Mouse (Mus musculus) cerebellum, adult 2 months (tissue): ENCODE measurements around the gene Rbm4. TPM values are rescaled to one million over a fixed set of nuclear protein-coding genes. Genes with fewer than 3 reads are reported as not detected.

Experiments
- DNase-seq, 2 experiments: peaks; one replicate each; pipeline ENCODE4 v3.0.0; 2021
- H3K27ac ChIP-seq: fragments of 200-500 bp; 2 replicates; pipeline ENCODE4 v1.5.1; 2012; ENCODE audit warnings: low read length, control low read depth, inconsistent platforms; ENCODE audit not compliant: insufficient read depth
- H3K27me3 ChIP-seq: fragments of 200-500 bp; 2 replicates; pipeline ENCODE4 v1.6.1; 2012; ENCODE audit warnings: inconsistent platforms, mild to moderate bottlenecking, low read length, moderate library complexity; ENCODE audit not compliant: control insufficient read depth, insufficient read depth
- H3K4me1 ChIP-seq: fragments of 200-500 bp; 2 replicates; pipeline ENCODE4 v1.6.1; 2011; ENCODE audit warnings: low read length; ENCODE audit not compliant: control insufficient read depth, insufficient read depth
- H3K4me3 ChIP-seq: fragments of 200-500 bp; replicated peaks from 2 replicates; pipeline ENCODE3; 2011; ENCODE audit warnings: mild to moderate bottlenecking, low read depth, low read length, control low read depth; ENCODE audit not compliant: insufficient read depth
- CTCF ChIP-seq: fragments of 200-500 bp; IDR thresholded peaks from 2 replicates; pipeline ENCODE4 v1.5.1; 2011; ENCODE audit warnings: low read depth, mild to moderate bottlenecking, control low read depth, low read length, moderate library complexity, borderline replicate concordance; ENCODE audit not compliant: insufficient read depth
- POLR2A ChIP-seq: fragments of 200-500 bp; IDR thresholded peaks from 2 replicates; pipeline ENCODE4 v1.6.1; 2011; ENCODE audit warnings: low read length, control low read depth, borderline replicate concordance; ENCODE audit not compliant: insufficient read depth
- WGBS: fragments of 180-500 bp; shearing (Covaris S2); methylation state at CpG from one replicate; pipeline ENCODE4 v1.1.7; 2018; 5-methylcytosine and 5-hydroxymethylcytosine counted together
- polyA plus RNA-seq: library from polyadenylated mRNA; depleted of rRNA; stranded (reverse); fragments of >200 nt; gene quantifications from 2 replicates; pipeline ENCODE4 v1.2.3, GENCODE M21; 2012; rRNA removed

Rbm4 gene
- polyA plus RNA-seq, result 77.5 and 86.1 TPM in 2 replicates

GRCm38 (mm10) chr19:4793831-4794422 lies at the start of gene Rbm4:
TSS of gene Rbm4 (minus strand) at chr19:4793901.
- WGBS, result under 1% methylated on average over 31 of the region's 31 CpGs
- DNase-seq, result peak; percentile 98 to 100
- H3K27me3 ChIP-seq, result no peaks in the 10 kb centered on the region
- TF ChIP-seq POLR2A, result peak; percentile 79; the same call in 1 of the 2 replicates
- no peak for TF ChIP-seq CTCF
- peaks cover 10% of the 10 kb centered on the region; the same call in 1 of the 2 replicates for H3K4me1 ChIP-seq
- H3K4me3 ChIP-seq, result peak within 1 kb of the TSS; percentile 79
- H3K27ac ChIP-seq, result no peak within 1 kb of the TSS

DNA sequence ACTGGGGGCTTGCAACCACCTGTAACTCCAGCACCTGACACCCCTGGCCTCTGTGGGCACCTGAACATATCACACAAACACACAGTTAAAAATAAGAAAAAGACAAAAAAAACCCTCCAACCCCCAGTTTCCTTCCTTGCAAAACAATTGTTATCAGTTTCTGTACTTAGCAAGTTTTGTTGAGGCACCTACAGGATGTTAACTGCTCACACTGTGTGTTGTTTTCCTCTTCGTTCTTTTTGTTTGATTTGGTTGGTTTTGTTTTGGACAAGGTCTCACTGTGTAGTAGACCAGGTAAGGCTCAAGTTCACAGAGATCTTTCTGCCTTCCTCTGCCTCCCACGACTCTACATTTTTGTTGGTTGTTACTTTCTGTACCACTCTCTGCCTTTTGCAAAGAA lies 48.9 kb upstream of the Rbm4 start:
- no peak overlapping the region for H3K27ac ChIP-seq
- H3K4me1 ChIP-seq, result 0 out of 2 replicates have a peak, but pooled peaks cover 3% of the 10 kb centered on the region
- no peak for DNase-seq
- H3K27me3 ChIP-seq, result no peaks in the 10 kb centered on the region; the same call in 1 of the 2 replicates
- TF ChIP-seq CTCF (no peak), POLR2A (no peak)
- H3K4me3 ChIP-seq, result no peak overlapping the region
- WGBS, result 71% methylated on average over 2 of the region's 2 CpGs

DNA sequence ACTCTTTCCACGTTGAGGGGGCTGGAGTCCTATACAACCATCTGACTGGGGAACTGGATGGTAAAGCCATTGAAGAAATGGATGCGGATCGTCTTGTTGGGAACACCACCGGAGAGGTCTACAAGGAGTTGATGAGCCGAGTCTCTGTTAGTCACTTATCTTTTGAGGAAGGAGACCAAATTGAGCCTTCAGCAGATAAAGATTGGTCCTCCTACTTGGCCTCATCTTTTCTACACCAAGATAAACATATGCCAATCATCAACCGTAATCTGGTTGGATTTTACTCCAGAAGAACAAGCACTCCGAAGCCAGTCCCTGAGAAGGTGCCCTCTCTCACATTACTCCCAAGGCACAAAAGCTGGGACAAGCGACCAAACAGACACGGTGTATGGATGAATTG lies 47.1 kb upstream of the Rbm4 start:
- 85% methylated on average over 9 of the region's 9 CpGs for whole genome bisulfite sequencing
- DNase-seq, result no peak
- no peak overlapping the region for H3K27ac ChIP-seq

DNA sequence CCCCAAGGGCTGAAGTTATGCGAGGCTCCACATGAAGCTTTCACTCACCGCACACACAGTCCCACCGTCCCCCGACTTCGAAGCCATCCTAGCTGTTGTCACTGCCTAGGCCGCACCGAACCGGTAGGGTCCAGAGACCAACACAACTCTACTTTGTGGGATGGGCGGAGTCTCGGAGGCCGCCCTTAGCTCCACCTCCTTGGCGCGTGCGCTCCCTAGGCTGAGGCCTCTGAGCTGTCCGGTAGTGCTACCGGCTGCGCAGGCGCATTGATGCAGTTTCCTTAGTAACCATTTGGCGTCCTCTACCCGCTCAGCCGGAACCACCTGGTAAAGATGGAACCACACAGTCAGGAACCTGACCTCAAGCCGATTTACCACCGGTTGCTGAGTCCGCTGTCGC lies 45.4 kb upstream of the Rbm4 start, which contains the start of the genes Ccs and Ccdc87:
Gene Ccs, minus strand, starts transcription at position 184 of the 400 bp plus-strand sequence.
Gene Ccdc87, plus strand, starts transcription at position 218 of the 400 bp plus-strand sequence.
- no peak for TF ChIP-seq CTCF
- peak; percentile 54; the same call in 1 of the 2 replicates for TF ChIP-seq POLR2A
- DNase-seq, result peak; percentile 97
- H3K4me3 ChIP-seq, result peak within 1 kb of the TSS; percentile 92
- no peak within 1 kb of the TSS for H3K27ac ChIP-seq
- WGBS, result under 1% methylated on average over 25 of the region's 25 CpGs
- 0 out of 2 replicates have a peak, but pooled peaks cover 3% of the 10 kb centered on the region for H3K4me1 ChIP-seq
- H3K27me3 ChIP-seq, result no peaks in the 10 kb centered on the region

More for the DNA sequence above, 47.1 kb upstream of the Rbm4 start:
- Histone ChIP-seq H3K27me3 (no peaks in the 10 kb centered on the region), H3K4me1 (0 out of 2 replicates have a peak, but pooled peaks cover 3% of the 10 kb centered on the region), H3K4me3 (no peak overlapping the region)
- no peak for TF ChIP-seq POLR2A
- TF ChIP-seq CTCF, result no peak

DNA sequence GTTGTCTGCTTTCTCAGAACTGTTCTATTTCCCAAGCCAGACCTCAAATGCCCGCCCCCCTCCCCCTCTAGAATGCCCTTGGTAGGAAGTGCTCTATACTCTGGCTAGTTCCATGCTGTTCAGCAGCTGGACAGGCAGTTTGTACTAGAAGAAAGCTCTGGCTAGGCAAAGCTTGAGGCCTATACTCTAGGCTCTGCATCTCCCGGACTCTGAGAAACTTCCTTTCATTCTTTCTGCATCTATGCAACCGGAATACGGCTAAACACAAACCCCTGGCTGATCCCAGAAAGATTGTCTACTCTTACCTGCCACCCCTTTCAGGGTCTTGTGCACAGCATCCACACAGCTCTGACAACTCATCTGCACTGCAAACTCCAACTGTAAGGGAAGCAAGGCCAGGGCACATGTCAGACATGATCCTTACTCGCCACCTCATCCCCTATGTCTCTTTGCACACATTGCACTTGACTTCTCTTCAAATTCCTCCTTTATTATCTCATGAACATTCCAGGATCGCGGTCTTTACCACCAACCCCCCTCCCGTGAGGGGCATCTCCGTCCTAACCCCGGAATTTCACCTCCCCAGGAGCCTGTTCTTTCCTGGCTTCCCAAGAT lies 44.9 kb upstream of the Rbm4 start:
- WGBS, result 24% methylated on average over 10 of the region's 10 CpGs
- Histone ChIP-seq H3K4me1 (0 out of 2 replicates have a peak, but pooled peaks cover 3% of the 10 kb centered on the region), H3K27me3 (no peaks in the 10 kb centered on the region), H3K4me3 (peak overlapping the region; percentile 92), H3K27ac (no peak overlapping the region)
- TF ChIP-seq POLR2A (no peak), CTCF (no peak)
- no peak for DNase-seq

- TF ChIP-seq CTCF (no peak), POLR2A (no peak)
- Histone ChIP-seq H3K27ac (no peak overlapping the region), H3K4me1 (0 out of 2 replicates have a peak, but pooled peaks cover 3% of the 10 kb centered on the region), H3K27me3 (no peaks in the 10 kb centered on the region), H3K4me3 (no peak overlapping the region)
- no peak for DNase-seq
- WGBS, result 63% methylated on average over 6 of the region's 6 CpGs
Measured at GRCm38 (mm10) chr19:4837049-4837448, 43.3 kb upstream of the Rbm4 start.

DNA sequence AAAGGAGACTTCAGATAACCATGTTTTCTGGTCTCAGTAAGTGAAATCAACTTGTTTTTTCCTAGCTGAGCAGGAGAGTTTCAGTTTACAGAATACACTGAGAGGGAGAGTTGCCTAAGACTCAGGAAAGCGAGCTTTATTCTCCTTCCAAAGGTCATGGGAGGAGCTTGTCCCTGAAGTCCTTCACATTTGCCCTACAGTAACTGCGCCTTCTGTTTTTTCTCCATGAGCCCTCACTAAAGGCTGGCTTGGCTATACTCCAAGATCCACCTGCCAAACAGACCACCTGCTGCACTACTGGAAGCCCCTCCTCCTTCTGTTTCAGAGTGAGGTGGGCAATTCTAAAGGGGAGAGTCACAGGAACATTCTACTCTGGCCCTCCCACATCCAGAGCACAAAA lies 42.4 kb upstream of the Rbm4 start:
- no peak for DNase-seq
- Histone ChIP-seq H3K4me1 (0 out of 2 replicates have a peak, but pooled peaks cover 3% of the 10 kb centered on the region), H3K4me3 (no peak overlapping the region), H3K27me3 (no peaks in the 10 kb centered on the region), H3K27ac (no peak overlapping the region)
- TF ChIP-seq POLR2A (no peak), CTCF (no peak)
- 66% methylated on average over 2 of the region's 2 CpGs for WGBS

DNA sequence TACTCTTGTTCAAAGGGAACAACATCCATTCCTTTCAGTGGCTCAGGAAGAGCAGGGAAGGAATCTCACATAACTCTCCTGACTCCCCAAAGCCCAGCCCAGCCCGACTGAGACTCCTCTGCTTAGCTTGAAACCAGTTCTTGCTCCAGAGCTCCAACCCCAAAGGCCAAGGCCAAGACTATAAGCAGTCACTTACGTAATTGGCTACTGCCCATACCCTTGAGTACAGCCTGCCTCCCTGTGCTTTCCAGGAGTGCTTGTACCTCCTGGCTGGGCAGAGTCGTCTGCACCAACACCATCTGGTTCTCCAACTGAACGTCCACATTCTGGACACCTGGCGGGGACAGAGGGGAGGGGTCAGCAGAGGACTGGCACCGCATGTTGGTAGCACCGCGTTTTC lies 40.3 kb upstream of the Rbm4 start:
- 62% methylated on average over 8 of the region's 8 CpGs for WGBS

More for the DNA sequence above, 40.3 kb upstream of the Rbm4 start:
- DNase-seq, result no peak
- TF ChIP-seq CTCF, result no peak
- no peak for TF ChIP-seq POLR2A
- Histone ChIP-seq H3K27me3 (no peaks in the 10 kb centered on the region), H3K4me1 (peaks cover 6% of the 10 kb centered on the region), H3K27ac (no peak overlapping the region), H3K4me3 (no peak overlapping the region)
